Mouse (Mus musculus): ENCODE results near the gene Parp11.

Gene Parp11

DNA sequence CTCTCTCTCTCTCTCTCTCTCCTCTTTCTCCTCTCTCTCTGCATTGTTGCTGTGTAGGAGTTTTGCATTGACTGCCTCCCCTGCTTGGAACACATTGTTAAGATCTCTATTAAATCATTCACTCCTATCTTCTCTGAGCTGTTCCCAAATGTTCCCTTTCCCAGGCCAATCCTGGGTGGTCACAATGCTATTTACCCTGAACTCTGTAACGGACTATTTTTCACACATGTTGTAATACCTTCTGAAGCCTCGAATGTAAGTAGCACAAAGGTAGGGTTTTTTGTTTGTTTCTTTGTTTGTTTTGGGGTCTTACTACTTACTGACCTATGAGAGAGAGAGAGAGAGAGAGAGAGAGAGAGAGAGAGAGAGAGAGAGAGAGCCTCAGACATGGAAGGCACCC, 2.2 kb downstream of the Parp11 start:
- DNase-seq (ENCODE audit: low spot score) = no peak

- DNase-seq (ENCODE audit: low spot score) = no peak
These were observed 3.1 kb downstream of the Parp11 start for GRCm38 (mm10) chr6:127449531-127450422.

- peak; percentile 88 for DNase-seq (ENCODE audit: low spot score)
These were observed 7.0 kb downstream of the Parp11 start for GRCm38 (mm10) chr6:127453407-127454343.

GRCm38 (mm10) chr6:127454344-127454707, 7.7 kb downstream of the Parp11 start:
- no peak for DNase-seq (ENCODE audit: low spot score)

DNA sequence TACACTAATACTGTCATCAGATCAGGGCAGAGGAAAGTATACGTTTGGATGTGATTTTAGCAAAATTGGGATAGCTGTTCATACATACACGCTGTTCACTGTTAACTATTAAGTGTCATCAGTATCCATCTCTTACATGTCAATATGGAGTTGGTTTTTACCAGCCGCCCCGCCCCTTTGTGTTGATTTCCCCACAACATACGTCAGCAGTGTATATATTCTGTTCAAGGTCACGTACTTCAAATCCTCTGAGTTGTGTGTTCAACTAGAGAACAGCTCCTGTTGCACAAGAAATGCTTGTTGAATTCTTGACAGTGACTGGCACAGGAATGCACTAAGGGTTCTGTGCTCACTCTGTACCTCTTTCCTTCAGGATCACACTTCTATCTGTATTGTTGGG, 8.2 kb downstream of the Parp11 start:
- no peak for DNase-seq (ENCODE audit: low spot score)

DNA sequence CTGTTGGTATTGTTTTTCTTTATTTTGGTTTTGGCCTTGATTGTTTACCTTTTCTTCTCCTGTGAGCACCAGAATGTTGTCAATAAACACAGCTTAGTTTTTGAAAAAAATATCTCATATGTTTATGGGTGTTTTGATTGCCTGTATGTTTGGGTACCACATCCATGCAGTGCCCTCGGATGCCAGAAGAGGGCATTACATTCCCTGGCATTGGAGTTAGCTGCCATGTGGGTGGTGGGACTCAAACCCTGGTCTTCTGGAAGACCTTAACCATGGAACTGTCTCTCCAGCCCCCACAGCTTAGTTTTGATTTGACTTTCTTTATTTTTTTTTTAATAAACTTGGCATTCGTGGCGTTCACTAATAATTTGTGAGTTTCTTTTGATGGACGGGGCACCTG, 8.8 kb downstream of the Parp11 start:
- DNase-seq (ENCODE audit: low spot score) = no peak

GRCm38 (mm10) chr6:127456769-127457168, 10.1 kb downstream of the Parp11 start:
- DNase-seq (ENCODE audit: low spot score) = no peak

- no peak for DNase-seq (ENCODE audit: low spot score)
These were observed 13.1 kb downstream of the Parp11 start for GRCm38 (mm10) chr6:127459776-127460175.

GRCm38 (mm10) chr6:127461491-127461890, 14.9 kb downstream of the Parp11 start:
- DNase-seq (ENCODE audit: low spot score) = no peak

- DNase-seq (ENCODE audit: low spot score) = no peak
These were observed 15.6 kb downstream of the Parp11 start for GRCm38 (mm10) chr6:127462251-127462650.

DNA sequence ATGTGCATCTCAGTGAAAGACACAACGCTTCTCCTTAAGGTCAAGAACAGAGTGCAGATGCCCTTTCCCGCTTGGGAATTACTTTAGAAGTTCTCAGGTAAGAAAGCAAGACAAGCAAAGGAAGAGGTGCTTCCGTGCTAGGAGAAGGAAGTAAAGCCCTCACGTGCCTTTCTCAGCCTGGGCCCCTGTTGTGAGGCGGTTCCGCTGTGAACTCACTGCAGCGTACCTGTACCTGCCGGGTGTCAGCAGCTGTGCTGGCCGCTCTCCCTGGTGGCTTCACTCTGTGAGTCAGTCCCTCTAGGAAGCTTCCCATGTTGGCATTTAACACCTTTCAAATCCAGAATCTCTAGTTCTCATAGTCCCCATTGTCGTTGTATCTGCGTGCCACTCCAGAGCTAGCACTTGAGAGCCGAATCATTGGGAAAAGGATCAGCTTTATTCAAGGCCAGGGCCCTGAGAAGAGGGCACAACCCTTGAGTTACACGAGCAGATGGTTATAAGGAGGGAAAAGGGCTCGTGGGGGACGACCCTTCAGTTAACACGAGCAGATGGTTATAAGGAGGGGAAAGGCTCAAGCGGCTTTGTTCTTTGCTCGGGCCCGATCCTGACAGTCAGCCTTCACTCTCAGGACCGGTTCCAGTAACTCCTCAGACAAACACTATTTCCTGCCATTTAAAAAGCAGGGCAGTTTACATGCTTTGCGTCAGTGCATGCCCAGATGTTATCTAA, 16.8 kb downstream of the Parp11 start:
- no peak for DNase-seq (ENCODE audit: low spot score)

DNA sequence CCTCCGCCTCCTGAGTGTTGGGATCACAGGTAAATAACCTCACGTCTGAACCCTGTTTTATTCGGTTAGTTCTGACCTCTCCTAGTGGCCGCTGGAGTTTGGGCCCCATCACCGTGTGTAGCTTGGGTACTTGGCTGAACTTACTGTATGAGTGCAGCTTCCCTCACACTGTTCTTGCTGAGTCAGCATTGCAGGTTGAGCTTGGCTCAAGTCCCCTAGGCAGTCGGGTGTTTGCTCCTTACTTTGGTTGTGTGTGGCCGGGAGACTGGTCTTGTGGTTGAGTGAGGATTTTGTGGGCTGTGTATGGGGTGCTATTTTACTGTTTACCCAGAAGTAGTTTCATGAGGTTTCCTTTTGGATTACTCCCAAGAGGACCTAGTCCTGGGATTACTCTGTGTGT, 17.9 kb downstream of the Parp11 start:
- no peak for DNase-seq (ENCODE audit: low spot score)

GRCm38 (mm10) chr6:127466749-127467310, 20.2 kb downstream of the Parp11 start:
- no peak for DNase-seq (ENCODE audit: low spot score)

DNA sequence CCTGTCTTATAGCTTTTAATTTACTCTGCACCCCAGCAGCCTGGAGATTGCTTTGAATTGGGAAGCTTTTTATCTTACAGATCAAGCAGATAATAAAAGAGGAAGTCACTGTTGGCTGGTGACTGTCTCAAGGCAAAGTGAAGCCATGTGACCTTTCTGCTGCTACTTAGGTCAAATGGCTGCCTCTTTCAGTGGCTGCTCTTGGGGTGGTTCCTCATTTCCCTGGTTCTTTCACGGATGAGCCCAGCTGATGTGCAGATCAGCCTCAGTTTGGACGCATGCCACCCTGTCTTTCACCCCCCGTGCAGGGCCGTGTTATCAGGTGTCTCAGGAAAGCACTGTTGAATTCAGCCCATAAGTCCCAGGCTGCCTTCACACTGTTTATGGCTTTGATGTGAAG, 25.4 kb downstream of the Parp11 start:
- DNase-seq (ENCODE audit: low spot score) = no peak

GRCm38 (mm10) chr6:127473961-127474360, 27.3 kb downstream of the Parp11 start:
- DNase-seq (ENCODE audit: low spot score) = no peak

- no peak for DNase-seq (ENCODE audit: low spot score)
These were observed 28.6 kb downstream of the Parp11 start for GRCm38 (mm10) chr6:127475231-127475630.

GRCm38 (mm10) chr6:127491046-127491445, 44.4 kb downstream of the Parp11 start:
- no peak for DNase-seq (ENCODE audit: low spot score)

- DNase-seq (ENCODE audit: low spot score) = no peak
These were observed 45.9 kb downstream of the Parp11 start for GRCm38 (mm10) chr6:127492561-127492960.

DNA sequence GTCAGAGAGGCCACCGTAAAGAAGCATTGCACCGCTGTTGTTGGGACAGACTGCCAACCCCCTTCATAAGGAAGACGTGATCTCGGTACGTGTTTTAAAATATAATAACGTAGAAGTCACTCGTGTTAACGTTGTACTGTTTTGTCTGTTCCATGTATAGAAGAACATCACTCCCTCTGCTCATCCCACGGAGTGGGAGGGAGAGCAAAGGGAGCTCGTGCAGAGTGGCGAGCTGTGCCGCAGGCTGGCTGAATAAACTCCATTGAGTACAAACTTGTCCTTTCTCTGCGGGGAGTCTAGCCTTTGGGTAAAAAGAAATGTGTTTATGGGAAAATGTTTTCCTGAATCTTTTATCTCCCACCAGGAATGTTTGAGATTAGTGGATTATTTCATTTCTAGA, 47.1 kb downstream of the Parp11 start:
- no peak for DNase-seq (ENCODE audit: low spot score)

DNA sequence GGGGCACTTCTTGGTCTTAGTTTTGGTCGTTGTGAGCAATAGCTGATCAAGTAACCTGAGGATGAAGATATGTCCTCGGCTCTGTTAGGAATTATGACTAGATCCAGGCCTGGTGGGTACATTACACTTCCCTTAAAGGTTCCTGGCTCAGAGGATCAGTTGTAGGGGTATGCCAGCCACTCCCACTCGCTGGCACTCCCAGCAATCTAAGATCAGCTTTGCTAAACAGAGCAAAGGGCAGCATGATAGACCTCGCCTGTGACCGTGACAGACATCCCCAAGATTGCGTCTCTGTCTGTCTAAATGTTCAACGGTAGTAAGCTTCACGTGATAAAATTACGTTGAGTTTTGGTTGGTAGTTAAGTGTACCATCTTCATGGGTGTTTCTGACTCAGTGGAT, 47.7 kb downstream of the Parp11 start:
- DNase-seq (ENCODE audit: low spot score) = no peak

DNA sequence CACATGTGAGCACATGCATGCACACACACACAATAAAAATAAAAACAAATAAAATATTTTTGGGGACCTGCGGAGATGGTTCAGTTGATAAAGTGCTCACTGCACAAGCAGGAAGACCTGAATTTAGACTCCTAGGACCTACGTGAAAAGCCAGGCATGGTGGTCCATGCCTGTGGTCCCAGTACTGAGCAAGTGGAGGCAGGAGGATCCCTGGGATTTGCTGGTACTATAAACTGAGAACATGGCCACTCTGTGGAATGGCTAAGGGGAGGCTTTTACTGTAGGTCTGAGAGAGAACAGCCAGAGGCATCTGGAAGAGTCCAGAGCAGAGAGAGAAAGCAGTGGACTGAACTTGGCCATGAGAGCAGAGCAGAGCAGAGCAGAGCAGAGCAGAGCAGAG, 48.6 kb downstream of the Parp11 start:
- no peak for DNase-seq (ENCODE audit: low spot score)

DNA sequence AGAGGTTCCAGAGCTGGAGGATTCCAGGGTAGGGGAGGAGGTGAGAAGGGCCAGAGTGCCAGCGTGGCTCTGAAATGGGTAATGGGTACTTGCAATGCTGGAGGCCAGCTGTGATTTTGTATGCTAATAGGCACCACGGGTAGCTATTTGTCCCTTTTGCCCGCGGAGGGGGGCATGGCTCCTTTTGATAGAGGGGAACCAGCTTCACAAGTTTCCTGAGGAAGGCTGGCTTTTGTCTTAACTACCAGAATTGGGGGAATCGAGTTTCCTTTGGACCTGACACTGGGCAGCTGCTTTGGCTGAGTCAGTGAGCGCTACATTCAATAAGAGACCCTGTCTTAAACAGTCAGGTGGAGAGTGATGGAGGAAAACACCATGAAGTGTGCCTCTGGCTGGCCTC, 49.2 kb downstream of the Parp11 start:
- no peak for DNase-seq (ENCODE audit: low spot score)

Measured in ovary, postnatal 14 days (tissue).